In genomic region chr10:89328876-89329275, GRCm38 (mm10) we compare ENCODE assay signal across 23 mouse cellular contexts. TPM values are rescaled to one million over a fixed set of nuclear protein-coding genes. Genes with fewer than 3 reads are reported as not detected.
DNase-seq lines count a peak whose midpoint lies in the region.
"Had no signal": no experiment of that assay in that cellular context is flagged by ENCODE, and none has a peak within 500 bp of the region (broad histone marks: within the 10 kb centered on the region; RNA-seq: fewer than 3 reads in every experiment).

No protein-coding gene starts in this region.

- DNase-seq in heart, adult 11 months = peak; percentile 27
- DNase-seq in heart, embryonic 10.5 days (ENCODE audit: low spot score) = no peak
- peak; percentile 44 for DNase-seq in urinary bladder, postnatal 14 days (ENCODE audit: low spot score)
- DNase-seq in urinary bladder, adult 2 months (ENCODE audit: low spot score) = no peak
- DNase-seq in urinary bladder, postnatal 36 days (ENCODE audit: low spot score in 2 of 2) = peak; percentile 57 to 58
- DNase-seq: adrenal gland, adult 8-10 months; adrenal gland, postnatal 14 days; adrenal gland, postnatal 36 days; B cell, adult 2 months; cerebellum, adult 11-12 months; cerebellum, adult 2 months; cerebellum, adult 9-10 months; cerebellum, postnatal 10 days; cerebellum, postnatal 25 days had no signal

- no peaks in the 10 kb centered on the region for H3K27me3 ChIP-seq in heart, embryonic 10.5 days (ENCODE audit: insufficient read depth, poor library complexity, severe bottlenecking)
- H3K27me3 ChIP-seq: CH12.LX; forebrain, embryonic 13.5 days; forebrain, embryonic 15.5 days; Patski had no signal

- H3K4me3 ChIP-seq in heart, embryonic 10.5 days = no peak overlapping the region
- H3K4me3 ChIP-seq: embryonic facial prominence, embryonic 10.5 days; embryonic facial prominence, embryonic 12.5 days; forebrain, embryonic 13.5 days; forebrain, embryonic 15.5 days had no signal

- no peaks in the 10 kb centered on the region for H3K4me1 ChIP-seq in heart, embryonic 10.5 days
- H3K4me1 ChIP-seq: embryonic facial prominence, embryonic 10.5 days; embryonic facial prominence, embryonic 12.5 days; forebrain, embryonic 13.5 days; forebrain, embryonic 15.5 days had no signal

- H3K27ac ChIP-seq in heart, embryonic 10.5 days = no peak overlapping the region
- H3K27ac ChIP-seq: embryonic facial prominence, embryonic 10.5 days; embryonic facial prominence, embryonic 12.5 days; forebrain, embryonic 13.5 days; forebrain, embryonic 15.5 days had no signal

- H3K9me3 ChIP-seq in heart, embryonic 10.5 days = no peaks in the 10 kb centered on the region
- H3K9me3 ChIP-seq: embryonic facial prominence, embryonic 10.5 days; embryonic facial prominence, embryonic 12.5 days; forebrain, embryonic 13.5 days; forebrain, embryonic 15.5 days had no signal

- WGBS in heart, embryonic 10.5 days = 72% methylated on average over 8 of the region's 8 CpGs

- H3K36me3 ChIP-seq in heart, embryonic 10.5 days = no peaks in the 10 kb centered on the region
- H3K36me3 ChIP-seq: embryonic facial prominence, embryonic 10.5 days; embryonic facial prominence, embryonic 12.5 days; forebrain, embryonic 15.5 days; G1E had no signal

RNA-seq across cellular contexts. Expression of gene Ano4, which starts 15.7 kb away (rescaled TPM):
- polyA plus RNA-seq in heart, embryonic 10.5 days (2016; fragmentation: Nextera tagmentation; extraction: Ambion mirVana) = 3.0 and 5.1 TPM in 2 replicates
- polyA plus RNA-seq in urinary bladder, adult 2 months (2012; rRNA removed) = 0.44 and 0.59 TPM in 2 replicates
- polyA plus RNA-seq: activated CD4-positive, CD25-positive, alpha-beta regulatory T cell, adult 4 months; CD4-positive, CD25-positive, alpha-beta regulatory T cell, adult 4 months; G1E; Patski had no signal

Comparison
In these comparisons a context has a peak if more than half of its experiments do, and no peak if none do; other contexts are left out.
1. DNase-seq: peak in heart, adult 11 months (single experiment), urinary bladder, postnatal 14 days (single experiment) and urinary bladder, postnatal 36 days (2 of 2); none in heart, embryonic 10.5 days (single experiment) and urinary bladder, adult 2 months (single experiment).